Mouse (Mus musculus): ENCODE results near the gene Gm525.
"Not testable (repeated sequence)": the region's sequence is repeated elsewhere in the genome, so short reads cannot be mapped to it uniquely, and the experiment has no call there.

- TF ChIP-seq CTCF (IDR thresholded peaks at IDR 0.05; ENCODE audit: borderline replicate concordance, extremely low read depth, insufficient read depth, insufficient read length); POLR2A (IDR thresholded peaks at IDR 0.05; ENCODE audit: borderline replicate concordance, extremely low read depth, insufficient read depth, insufficient read length, poor library complexity, severe bottlenecking): not testable (repeated sequence)
Observed at GRCm38 (mm10) chr11:89082691-89083090, 9.1 kb downstream of the Gm525 start.
